Mouse (Mus musculus) spleen, postnatal 36 days (tissue): ENCODE measurements around the gene Stat6.
A peak's percentile ranks its signal among the peaks of the same experiment; 100 is the strongest.

ENCODE experiments used
- DNase-seq, 2 experiments: peaks; one replicate each; pipeline ENCODE4 v3.0.0; 2022; ENCODE audit warnings: low spot score in 2 of 2, mixed read lengths in 1 of 2

Stat6 gene

DNA sequence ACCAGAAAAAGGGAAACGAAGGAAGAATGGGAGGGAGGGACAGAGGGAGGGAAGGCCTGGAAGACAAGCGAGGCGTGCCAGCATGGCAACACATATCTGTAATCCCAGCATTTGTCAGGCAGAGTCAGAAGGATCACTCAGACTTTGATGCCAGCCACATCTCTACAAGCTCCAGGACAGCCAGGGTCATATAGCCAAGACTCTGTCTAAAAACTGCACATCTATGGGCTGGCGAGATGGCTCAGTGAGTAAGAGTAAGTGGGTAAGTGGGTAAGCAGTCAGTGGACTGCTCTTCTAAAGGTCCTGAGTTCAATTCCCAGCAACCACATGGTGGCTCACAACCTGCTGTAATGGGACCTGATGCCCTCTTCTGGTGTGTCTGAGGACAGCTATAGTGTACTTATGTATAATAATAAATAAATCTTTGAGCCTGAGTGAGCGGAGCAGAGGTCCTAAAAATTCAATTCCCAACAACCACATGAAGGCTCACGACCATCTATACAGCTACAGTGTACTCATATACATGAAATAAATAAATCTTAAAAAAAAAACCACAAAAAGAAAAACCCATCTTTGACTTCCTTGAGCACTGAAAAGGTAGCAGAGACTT is 31.4 kb downstream of the Stat6 start:
- DNase-seq, result no peak

DNA sequence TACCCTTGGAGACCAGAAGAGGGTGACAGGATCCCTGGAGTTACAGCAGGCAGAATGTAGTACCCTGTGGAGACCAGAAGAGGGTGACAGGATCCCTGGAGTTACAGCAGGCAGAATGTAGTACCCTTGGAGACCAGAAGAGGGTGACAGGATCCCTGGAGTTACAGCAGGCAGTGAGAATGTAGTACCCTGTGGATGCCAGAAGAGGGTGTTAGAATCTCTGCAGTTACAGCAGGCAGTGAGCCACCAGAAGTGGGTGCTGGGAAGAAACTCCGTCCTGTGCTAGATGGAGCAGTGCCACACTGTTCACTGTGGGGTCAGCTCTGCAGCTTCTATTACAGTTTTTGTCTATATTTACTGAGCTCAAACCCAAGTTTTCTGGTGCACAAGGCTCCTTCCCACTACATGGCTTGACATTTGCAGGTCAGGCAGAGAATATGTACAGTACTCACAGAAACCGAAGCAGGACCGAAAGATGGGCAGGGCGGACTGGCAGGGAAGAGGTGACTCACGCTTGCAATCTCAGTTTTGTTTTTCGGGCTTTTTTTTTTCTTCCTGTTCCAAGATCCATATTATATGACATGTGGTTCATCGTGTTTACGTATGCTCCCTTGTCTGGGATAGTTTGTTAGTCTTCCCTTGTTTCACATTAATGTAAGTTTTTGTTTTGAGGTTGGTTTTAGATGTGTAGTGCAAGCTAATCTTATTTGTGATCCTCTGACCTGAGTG is 32.2 kb downstream of the Stat6 start:
- DNase-seq, result peak; percentile 68 to 78

DNA sequence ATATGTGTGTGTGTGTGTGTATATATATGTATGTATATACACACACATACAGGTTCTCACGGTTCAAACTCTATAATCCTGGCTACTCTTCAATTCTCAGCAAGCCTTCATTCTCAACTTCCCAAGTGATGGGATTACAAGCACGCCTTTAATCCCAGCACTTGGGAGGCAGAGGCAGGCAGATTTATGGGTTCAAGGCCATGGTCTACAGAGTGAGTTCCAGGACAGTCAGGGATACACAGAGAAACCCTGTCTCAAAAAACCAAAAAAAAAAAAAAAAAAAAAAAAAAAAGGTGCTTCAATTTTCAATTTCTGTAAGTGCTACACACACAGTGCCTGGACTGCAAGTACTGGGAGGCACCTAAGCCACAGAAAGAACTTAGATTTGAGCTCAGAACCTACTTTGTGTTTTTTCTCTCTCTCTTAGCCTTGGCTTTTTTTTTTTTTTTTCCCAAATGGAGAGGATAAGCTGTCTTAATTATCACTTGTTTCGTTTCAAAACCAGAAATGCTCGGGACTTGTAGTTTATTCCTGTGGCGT is 33.1 kb downstream of the Stat6 start:
- DNase-seq, result no peak

DNA sequence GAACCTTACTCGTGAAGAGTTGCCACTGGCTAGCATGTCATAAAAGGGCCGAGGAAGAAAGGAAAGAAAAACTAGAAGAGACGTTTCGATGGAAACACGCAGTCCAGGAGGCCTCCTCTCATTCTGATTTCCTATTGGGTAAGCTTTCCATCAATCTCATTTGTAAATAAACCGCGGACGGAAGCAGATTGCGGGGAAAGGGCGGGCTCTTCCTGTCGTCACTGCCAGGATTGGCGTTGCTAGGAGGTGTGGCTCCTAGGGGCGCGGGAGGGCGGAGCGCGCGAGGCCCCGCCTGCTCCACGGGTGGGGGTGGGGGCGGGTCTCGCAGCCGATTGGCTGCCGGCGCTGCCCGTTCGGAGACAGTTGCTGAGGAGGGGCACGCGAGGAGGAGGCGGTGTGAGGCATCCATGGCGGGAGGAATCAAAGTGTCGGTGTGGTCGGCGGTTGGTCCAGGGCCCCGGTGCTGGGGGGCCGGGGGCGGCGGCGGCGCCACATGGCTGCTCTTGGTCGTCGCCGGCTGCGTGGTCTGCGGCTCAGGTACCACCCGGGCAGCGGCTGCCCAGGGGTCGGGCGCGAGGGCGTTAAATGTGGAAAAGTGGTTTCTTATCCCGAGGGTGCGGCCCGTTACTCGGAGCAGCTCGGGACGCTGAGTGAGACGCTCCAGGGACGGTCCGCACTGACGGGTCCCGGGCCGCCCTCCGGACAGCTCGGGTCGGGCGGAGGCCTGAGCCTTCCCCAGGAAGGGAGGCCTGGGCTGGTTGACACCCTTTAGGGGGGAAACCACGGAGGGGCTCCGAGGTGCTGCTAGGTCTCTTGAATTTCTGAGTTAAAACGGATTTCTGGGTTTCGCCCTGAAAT is 34.1 kb downstream of the Stat6 start:
- DNase-seq, result peak; percentile 94 to 96

GRCm38 (mm10) chr10:127677591-127678336 is 35.0 kb downstream of the Stat6 start:
- peak; percentile 77 to 81 for DNase-seq

- DNase-seq, result no peak
Measured at GRCm38 (mm10) chr10:127679208-127679607, 36.4 kb downstream of the Stat6 start.

DNA sequence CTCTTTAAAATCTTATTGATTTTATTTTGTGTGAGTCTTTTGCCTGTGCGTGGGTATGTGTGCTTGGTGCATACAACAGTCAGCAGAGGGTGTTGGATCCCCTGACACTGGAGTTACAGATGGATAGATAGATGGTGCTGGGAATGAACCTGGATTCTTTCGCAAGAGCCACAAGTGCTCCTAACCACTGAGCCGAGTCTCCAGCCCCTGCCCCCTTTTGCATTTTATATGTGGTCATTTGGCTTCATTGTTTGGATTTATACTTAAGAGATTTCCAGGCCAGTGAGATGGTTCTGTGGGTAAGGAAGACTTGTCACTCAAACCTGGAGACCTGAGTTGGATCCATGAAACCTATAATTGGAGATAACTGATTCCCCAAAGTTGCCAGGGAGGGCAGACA is 37.1 kb downstream of the Stat6 start:
- DNase-seq, result no peak

GRCm38 (mm10) chr10:127682886-127683285 is 40.1 kb downstream of the Stat6 start:
- DNase-seq, result no peak

DNA sequence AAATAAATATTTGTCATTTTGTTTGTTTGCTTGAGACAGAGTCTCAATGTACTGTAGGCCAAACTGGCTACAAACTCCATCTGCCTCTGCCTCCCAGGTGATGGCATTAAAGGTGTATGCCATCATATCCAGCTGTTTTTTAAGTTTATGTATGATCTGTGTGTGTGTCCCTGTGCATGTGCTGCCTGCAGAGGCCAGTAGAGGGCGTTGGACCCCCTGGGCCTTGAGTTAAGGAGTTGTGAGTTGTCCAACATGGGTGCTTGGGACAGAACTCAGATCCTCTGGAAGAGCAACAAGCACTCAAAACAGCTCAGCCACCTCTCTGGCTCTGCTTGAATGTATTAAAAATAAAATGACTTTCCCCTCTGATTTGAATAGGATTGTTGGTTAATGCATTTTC is 48.3 kb downstream of the Stat6 start:
- DNase-seq, result no peak

GRCm38 (mm10) chr10:127694636-127695035 is 51.9 kb downstream of the Stat6 start:
- no peak for DNase-seq

GRCm38 (mm10) chr10:127695775-127696174 is 53.0 kb downstream of the Stat6 start:
- no peak for DNase-seq

DNA sequence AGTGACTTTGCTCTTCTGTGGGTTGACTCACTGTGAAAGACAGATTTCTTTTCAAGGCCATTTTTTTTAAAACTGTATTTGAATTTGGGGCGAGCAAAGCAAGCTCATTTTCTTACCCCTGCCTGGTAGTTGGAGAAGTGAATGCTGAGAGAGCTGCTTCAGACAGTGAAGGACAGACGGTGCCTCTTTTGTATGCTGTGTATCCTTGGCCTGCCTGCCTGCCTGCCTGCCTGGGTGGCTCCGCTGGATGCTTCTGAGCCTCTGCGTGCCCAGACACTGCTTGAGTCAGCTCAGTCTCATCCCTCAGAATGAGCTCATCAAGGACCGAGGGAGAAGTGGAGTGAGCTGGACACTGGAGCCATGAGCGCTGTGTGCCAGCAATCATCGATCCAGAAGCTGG is 56.2 kb downstream of the Stat6 start:
- no peak for DNase-seq

DNA sequence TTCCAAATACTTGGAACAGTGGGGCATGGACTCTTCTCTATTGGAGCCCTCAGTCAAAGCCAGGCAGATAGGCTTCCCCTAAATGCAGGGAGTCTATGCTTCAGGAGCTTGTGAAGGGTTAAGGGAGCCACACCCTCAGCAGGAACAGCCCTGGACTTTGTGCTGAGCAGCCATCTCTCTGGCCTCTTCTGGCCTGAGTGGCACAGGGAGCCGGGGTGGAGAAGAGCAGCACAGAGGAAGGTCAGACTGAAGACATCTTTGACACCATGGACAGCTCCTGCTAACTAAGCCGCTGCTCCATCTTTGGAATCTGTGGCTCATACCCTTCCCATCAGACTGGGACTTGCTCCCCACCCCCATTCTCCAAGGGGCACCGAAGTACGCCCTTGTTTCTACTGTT is 60.5 kb downstream of the Stat6 start:
- no peak for DNase-seq

- DNase-seq, result no peak
Measured at GRCm38 (mm10) chr10:127704293-127704692, 61.5 kb downstream of the Stat6 start.

GRCm38 (mm10) chr10:127704766-127705220 is 62.0 kb downstream of the Stat6 start, which contains the start of gene Myo1a:
Myo1a (plus strand) TSS chr10:127705170.
- no peak for DNase-seq

DNA sequence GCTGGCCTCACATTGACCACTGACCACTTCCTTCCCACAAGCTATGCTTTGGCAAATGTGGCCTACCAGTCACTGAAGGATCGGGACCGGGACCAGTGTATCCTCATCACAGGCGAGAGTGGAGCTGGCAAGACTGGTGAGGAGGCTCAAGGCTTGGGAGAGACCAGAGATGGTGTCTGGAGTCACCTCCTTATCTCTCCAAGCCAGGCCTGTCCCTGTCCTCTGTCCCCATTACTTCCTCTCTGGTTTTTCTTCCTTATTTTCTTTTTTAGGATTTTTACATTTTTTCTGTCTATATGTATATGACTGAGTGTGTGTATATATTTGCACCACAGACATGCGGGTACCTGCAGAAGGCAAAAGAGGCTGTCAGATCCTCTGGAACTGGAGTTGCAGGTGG is 63.0 kb downstream of the Stat6 start:
- DNase-seq, result no peak

- DNase-seq, result no peak
Measured at GRCm38 (mm10) chr10:127707721-127708120, 64.9 kb downstream of the Stat6 start.

GRCm38 (mm10) chr10:127708850-127709370 is 66.1 kb downstream of the Stat6 start:
- DNase-seq, result no peak

DNA sequence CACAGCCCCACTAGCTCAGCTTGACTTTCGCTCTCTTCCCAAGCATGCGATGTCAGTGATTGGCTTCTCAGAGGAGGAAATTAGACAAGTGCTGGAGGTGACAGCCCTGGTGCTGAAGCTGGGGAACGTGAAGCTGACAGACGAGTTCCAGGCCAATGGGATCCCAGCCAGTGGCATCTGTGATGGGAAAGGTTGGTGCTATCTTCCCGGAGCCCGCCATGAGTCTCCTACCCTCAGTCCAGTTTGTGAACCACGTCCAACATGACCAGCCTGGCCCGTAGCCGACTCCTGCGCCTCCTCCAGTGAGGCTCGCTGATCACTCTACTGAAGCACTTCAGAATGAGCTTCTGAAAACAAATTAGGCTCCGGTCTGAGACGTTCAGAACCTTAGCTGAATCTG is 67.5 kb downstream of the Stat6 start:
- no peak for DNase-seq
